Mouse (Mus musculus) heart, adult 8-10 months (tissue): ENCODE results near the gene Syn3. TPM values are rescaled to one million over a fixed set of nuclear protein-coding genes. Genes with fewer than 3 reads are reported as not detected.

Source experiments
- DNase-seq: peaks from one replicate; pipeline ENCODE4 v3.0.0; 2022; ENCODE audit warnings: low spot score
- total RNA-seq, 4 experiments: library from RNA; stranded (reverse); gene quantifications; 2 replicates each; pipeline ENCODE4 v1.2.4; 2022

Gene Syn3
- total RNA-seq, 4 experiments from 2014 or later: 0.34 to 0.79 (median 0.47) TPM

- DNase-seq: peak; percentile 97
Observed at GRCm38 (mm10) chr10:86339649-86340379, 158.9 kb downstream of the Syn3 start.

GRCm38 (mm10) chr10:86339121-86339520 is 159.6 kb downstream of the Syn3 start:
- no peak for DNase-seq

GRCm38 (mm10) chr10:86338121-86338715 is 160.5 kb downstream of the Syn3 start:
- DNase-seq: no peak

- DNase-seq: no peak
Observed at GRCm38 (mm10) chr10:86337239-86337638, 161.5 kb downstream of the Syn3 start.

- DNase-seq: no peak
Observed at GRCm38 (mm10) chr10:86336506-86336905, 162.2 kb downstream of the Syn3 start.

GRCm38 (mm10) chr10:86334581-86334980 is 164.1 kb downstream of the Syn3 start:
- no peak for DNase-seq

GRCm38 (mm10) chr10:86332942-86333341 is 165.8 kb downstream of the Syn3 start:
- no peak for DNase-seq

- peak; percentile 78 for DNase-seq
Observed at GRCm38 (mm10) chr10:86331681-86332281, 166.9 kb downstream of the Syn3 start.

- no peak for DNase-seq
Observed at GRCm38 (mm10) chr10:86330993-86331680, 167.6 kb downstream of the Syn3 start.

- DNase-seq: no peak
Observed at GRCm38 (mm10) chr10:86329241-86329882, 169.3 kb downstream of the Syn3 start.

- DNase-seq: no peak
Observed at GRCm38 (mm10) chr10:86328691-86329090, 170.0 kb downstream of the Syn3 start.

GRCm38 (mm10) chr10:86328143-86328542 is 170.6 kb downstream of the Syn3 start:
- DNase-seq: no peak

GRCm38 (mm10) chr10:86325272-86325671 is 173.4 kb downstream of the Syn3 start:
- DNase-seq: no peak

- DNase-seq: no peak
Observed at GRCm38 (mm10) chr10:86323275-86323994, 175.3 kb downstream of the Syn3 start.

GRCm38 (mm10) chr10:86322006-86322405 is 176.7 kb downstream of the Syn3 start:
- DNase-seq: no peak

GRCm38 (mm10) chr10:86321194-86321593 is 177.5 kb downstream of the Syn3 start:
- DNase-seq: no peak

GRCm38 (mm10) chr10:86320204-86320603 is 178.5 kb downstream of the Syn3 start:
- DNase-seq: no peak

- DNase-seq: no peak
Observed at GRCm38 (mm10) chr10:86319526-86319925, 179.2 kb downstream of the Syn3 start.

- DNase-seq: no peak
Observed at GRCm38 (mm10) chr10:86318552-86319140, 180.1 kb downstream of the Syn3 start.

GRCm38 (mm10) chr10:86317633-86318032 is 181.1 kb downstream of the Syn3 start:
- no peak for DNase-seq

- DNase-seq: no peak
Observed at GRCm38 (mm10) chr10:86315513-86315912, 183.2 kb downstream of the Syn3 start.
